Mouse (Mus musculus) small intestine, adult 2 months (tissue): ENCODE measurements around the gene Atp6v0b.

Experiments used
- CTCF ChIP-seq: fragments of 200-500 bp; IDR thresholded peaks from 2 replicates; pipeline ENCODE4 v1.5.1; 2012; ENCODE audit warnings: low read depth, mild to moderate bottlenecking, control low read depth, inconsistent platforms, low read length, moderate library complexity, mixed read lengths; ENCODE audit not compliant: insufficient replicate concordance, insufficient read length; ENCODE audit errors: extremely low read depth
- POLR2A ChIP-seq: fragments of 200-500 bp; IDR thresholded peaks from 2 replicates; pipeline ENCODE4 v1.6.1; 2012; ENCODE audit warnings: low read depth, mild to moderate bottlenecking, control low read depth, inconsistent platforms, low read length, moderate library complexity

DNA sequence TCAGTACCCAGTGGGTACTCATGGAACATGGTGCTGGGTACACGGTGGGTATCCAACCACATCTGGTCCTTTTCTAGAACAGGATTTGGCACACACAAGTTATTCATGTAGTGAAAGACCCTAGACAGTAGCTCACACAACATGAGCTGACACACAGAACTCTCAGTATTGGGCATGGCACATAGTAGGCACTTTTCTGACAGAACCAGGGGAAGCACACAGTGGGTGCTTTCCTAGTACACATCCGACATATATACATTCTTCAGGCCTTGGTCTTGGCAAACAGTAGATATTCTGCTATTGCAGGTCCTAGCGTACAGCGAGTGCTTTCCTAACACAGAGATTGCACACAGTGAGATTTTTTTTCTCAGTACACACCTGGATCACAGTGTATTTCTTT, 40.9 kb downstream of the Atp6v0b start:
- no peak for TF ChIP-seq CTCF
- TF ChIP-seq POLR2A, result no peak
